Mouse (Mus musculus) adrenal gland, postnatal 4 days (tissue): ENCODE results near the gene Gm12248. TPM values are rescaled to one million over a fixed set of nuclear protein-coding genes. Genes with fewer than 3 reads are reported as not detected.

Source experiments
- DNase-seq, 2 experiments: peaks; one replicate each; pipeline ENCODE4 v3.0.0; 2021 to 2022; ENCODE audit warnings: low spot score in 2 of 2, mixed read lengths in 2 of 2
- total RNA-seq, 2 experiments: library from RNA; stranded (reverse); gene quantifications; 2 replicates each; pipeline ENCODE4 v1.2.3; 2021

The Gm12248 gene
- total RNA-seq, 2 experiments from 2014 or later, result 0.20 TPM

DNA sequence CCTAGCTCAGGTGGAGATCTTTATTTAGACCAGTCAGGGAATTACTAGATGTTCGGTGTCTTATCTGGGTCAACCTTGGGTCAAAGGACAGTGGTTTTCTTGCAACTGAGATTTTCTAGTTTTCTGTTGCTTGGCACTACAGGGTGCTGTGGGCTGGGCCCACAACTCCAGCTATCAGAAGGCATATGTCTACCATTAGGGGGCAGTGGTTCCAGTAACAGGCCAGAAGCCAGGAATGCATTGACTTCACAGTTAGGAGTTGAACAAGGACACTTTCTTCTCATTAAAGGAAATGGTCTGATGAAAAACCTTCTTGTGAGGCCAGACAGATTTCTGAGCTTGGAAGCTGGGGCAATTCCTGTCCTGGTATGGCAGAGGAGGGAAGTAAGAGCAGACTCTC is 53.9 kb downstream of the Gm12248 start:
- DNase-seq, result no peak

DNA sequence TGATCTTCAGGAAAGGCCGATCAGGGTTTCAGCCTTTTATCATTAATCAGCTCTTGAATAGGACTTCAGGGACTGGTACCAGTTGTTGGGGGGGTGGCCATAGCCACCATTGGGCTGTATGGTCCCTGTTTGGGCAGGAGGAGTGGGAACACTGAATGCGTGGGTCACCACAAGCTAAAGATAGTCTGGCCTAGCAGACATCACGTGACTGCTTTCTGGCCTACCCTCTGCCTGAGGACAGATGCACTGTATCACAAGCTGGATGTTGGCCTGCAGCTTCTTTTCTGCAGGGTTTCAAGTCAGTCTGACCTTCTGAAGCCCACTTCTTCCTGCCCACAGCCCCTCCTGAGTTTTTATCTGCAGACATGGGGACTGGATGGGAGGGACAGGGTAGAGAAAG is 59.3 kb downstream of the Gm12248 start:
- no peak for DNase-seq

DNA sequence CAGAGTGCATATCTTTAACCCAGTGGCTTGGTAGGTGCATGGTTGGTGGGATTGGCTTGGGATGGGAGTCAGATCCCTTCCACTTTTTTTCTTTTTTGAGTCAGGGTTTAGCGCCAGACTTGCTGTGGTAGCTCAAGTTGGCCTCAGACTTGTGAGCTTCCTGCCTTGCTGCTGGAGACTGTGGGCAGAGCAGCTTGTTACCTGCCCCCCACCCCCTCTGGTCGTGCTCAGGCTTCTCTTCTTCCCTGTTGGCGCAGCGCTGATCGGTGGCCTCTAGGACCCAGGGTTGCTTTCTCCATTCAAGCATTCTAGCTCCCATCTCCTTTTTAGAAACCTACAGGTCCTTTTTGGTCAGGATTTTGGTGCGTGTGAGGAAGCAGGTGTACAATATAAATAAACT is 61.8 kb downstream of the Gm12248 start:
- DNase-seq, result no peak

GRCm38 (mm10) chr11:58029869-58030268 is 63.1 kb downstream of the Gm12248 start:
- no peak for DNase-seq

GRCm38 (mm10) chr11:58028981-58029380 is 64.0 kb downstream of the Gm12248 start:
- DNase-seq, result no peak

GRCm38 (mm10) chr11:58026860-58027259 is 66.1 kb downstream of the Gm12248 start:
- no peak for DNase-seq

DNA sequence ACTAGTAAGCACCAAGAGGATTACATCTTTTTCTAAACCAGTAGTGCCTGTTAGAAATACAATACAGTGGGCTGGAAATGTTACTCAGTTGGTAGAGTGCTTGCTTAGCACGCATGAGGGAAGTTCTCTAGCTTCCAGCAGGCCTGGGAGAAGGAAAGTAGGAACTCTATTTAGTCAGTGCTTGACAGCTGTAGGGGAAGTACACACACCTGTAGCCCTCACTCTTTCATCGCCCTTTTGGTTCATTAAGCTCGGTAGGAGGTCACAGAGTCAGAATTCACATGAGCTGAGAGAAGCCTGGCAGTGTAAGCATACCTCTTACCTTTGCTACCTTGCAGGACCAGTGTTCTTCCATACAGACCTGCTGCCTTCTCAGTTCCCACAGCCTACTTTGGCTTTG is 66.6 kb downstream of the Gm12248 start:
- DNase-seq, result no peak

DNA sequence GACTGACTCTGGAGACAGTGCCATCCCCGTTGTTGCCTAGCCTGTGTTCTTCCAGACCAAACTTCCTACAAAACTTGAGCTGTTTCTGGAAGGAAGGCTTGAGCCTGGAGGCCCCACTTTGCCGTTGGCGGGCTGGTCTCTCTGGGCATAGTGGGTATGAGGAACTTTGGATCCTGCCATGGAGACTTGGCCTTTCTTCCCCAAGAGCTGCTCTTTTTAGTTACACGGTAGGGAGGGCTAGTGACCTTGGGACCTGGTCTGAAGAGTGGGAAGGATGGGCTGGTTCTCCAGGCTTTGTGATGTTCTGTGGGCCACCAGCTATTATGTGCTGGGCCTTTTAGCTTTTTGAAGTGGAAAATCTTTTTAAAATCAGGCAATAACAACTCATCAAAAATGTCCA is 67.1 kb downstream of the Gm12248 start:
- DNase-seq, result no peak

- no peak for DNase-seq
Observed at GRCm38 (mm10) chr11:58024671-58025070, 68.3 kb downstream of the Gm12248 start.

DNA sequence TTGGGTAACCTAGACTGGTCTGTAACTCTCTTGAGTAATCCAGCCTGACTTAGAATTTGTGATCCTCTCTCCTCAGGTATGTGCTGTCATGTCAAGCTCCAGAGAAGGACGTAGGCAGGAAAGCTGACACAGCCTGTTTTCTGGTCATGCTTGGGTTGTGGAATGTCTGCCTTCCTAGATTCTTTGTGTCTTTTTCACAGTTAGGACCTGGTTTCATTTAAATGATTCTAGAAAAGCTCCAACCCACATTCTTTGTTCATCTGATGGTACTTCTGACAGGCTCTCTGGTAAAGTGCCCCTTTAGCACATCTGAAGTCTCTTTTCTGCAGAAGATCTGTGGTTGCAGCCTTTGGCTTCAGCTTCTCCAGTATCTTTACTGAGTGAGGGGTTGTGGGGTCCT is 68.7 kb downstream of the Gm12248 start:
- no peak for DNase-seq

GRCm38 (mm10) chr11:58021618-58022017 is 71.3 kb downstream of the Gm12248 start:
- DNase-seq, result no peak

- DNase-seq, result no peak
Observed at GRCm38 (mm10) chr11:58021095-58021494, 71.8 kb downstream of the Gm12248 start.

DNA sequence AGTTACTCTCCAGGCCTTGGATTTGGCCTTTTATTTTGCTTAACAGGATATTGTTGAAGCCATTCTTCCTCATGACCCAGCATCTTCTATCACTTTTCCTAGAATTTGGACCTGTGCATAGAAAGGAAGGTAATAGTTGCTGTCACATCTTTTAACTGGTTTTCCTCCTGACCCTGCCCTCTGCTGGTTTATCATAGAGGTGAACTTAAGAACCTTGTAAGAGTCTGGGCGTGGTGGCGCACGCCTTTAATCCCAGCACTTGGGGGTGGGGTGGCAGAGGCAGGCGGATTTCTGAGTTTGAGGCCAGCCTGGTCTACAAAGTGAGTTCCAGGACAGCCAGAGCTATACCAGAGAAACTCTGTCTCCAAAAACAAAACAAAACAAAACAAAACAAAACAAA is 74.2 kb downstream of the Gm12248 start:
- DNase-seq, result no peak

DNA sequence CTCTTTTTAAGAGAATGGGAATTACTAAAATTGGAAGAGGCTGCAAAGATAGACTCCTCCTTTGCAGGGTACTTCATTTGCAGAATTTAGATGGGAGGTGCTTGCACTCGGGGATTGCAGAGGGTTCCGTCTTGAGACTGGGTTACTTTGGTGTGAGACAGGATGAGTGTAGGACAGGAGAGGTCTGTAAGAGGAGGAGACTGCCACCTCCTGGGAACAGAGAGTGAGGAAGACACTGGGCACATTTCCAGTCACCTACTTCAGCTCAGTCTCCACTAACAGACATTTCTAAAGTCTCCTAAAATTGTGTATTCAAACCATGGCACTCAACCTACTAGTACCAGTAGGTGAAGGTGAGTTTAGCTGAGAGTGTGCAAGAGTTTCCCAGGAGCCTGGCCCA is 74.6 kb downstream of the Gm12248 start:
- no peak for DNase-seq

- DNase-seq, result no peak
Observed at GRCm38 (mm10) chr11:58017422-58017821, 75.5 kb downstream of the Gm12248 start.

DNA sequence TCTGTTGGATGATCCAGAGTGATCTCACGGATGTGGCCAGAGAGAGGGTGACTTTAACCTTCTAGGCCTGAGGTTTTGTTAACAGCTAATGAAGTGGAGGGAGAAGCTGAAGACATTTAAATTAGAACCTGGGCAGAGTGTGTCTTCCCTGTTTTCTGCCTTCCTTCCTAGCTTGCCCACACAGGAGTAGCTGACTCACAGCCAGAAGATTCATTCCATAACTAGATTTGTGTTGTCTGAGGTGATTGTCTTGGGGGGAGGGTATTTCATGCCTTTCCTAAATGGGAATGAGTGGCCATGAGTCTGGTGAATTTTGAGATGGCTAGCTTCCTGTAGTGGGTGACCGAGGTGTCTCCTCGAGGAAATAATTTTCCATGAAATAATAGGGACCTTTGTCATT is 76.6 kb downstream of the Gm12248 start:
- DNase-seq, result no peak

GRCm38 (mm10) chr11:58015339-58015738 is 77.6 kb downstream of the Gm12248 start:
- no peak for DNase-seq

- DNase-seq, result no peak
Observed at GRCm38 (mm10) chr11:58014604-58015003, 78.3 kb downstream of the Gm12248 start.

Other genes starting within 250 kb of the Gm12248 start
- gene Larp1, start 84.1 kb downstream of the Gm12248 start, total RNA-seq, result 100 to 1,000 TPM; 103 to 106 TPM
- 10 to 100 TPM; 56.0 to 57.3 TPM for gene Cnot8, start 11.0 kb upstream of the Gm12248 start, total RNA-seq
- gene Gemin5, start 75.4 kb upstream of the Gm12248 start, total RNA-seq, result 10 to 100 TPM; 19.9 to 26.3 TPM
- gene Mrpl22, start 78.5 kb upstream of the Gm12248 start, total RNA-seq, result 10 to 100 TPM; 68.2 to 74.2 TPM
- 10 to 100 TPM in 1 of 2 experiments, 1 to 10 TPM in 1; 9.8 to 15.3 TPM for gene Igtp, start 106.4 kb upstream of the Gm12248 start, total RNA-seq
- 10 to 100 TPM; 10.7 to 14.4 TPM for gene Irgm2, start 106.5 kb upstream of the Gm12248 start, total RNA-seq
- gene 4930438A08Rik, start 181.7 kb upstream of the Gm12248 start, total RNA-seq, result under 1 TPM; 0.28 to 0.85 TPM
- gene Zfp692, start 213.9 kb upstream of the Gm12248 start, total RNA-seq, result 10 to 100 TPM; 13.4 to 15.0 TPM
- 10 to 100 TPM; 45.8 to 49.7 TPM for gene Zfp672, start 237.2 kb upstream of the Gm12248 start, total RNA-seq
- 10 to 100 TPM; 47.4 to 54.1 TPM for gene Sh3bp5l, start 237.6 kb upstream of the Gm12248 start, total RNA-seq